Mouse (Mus musculus) ZHBTc4 (cell line): Measurements from ENCODE around the gene Mobp.

Experiments used
- DNase-seq: peaks from one replicate; pipeline ENCODE4 v3.0.0-alpha.2; 2011; ENCODE audit warnings: low read depth, low spot score

The Mobp gene

GRCm38 (mm10) chr9:120210865-120211264, 61.4 kb downstream of the Mobp start:
- DNase-seq = no peak

- DNase-seq = no peak
Measured at GRCm38 (mm10) chr9:120212936-120213335, 63.4 kb downstream of the Mobp start.

GRCm38 (mm10) chr9:120214978-120215495, 65.5 kb downstream of the Mobp start:
- DNase-seq = no peak

- no peak for DNase-seq
Measured at GRCm38 (mm10) chr9:120219411-120219810, 69.9 kb downstream of the Mobp start.
